Comparison of ENCODE assay signal across 23 mouse cellular contexts in genomic region chr16:30880682-30881081, GRCm38 (mm10).
"Had no signal": no experiment of that assay in that cellular context is flagged by ENCODE, and none has a peak within 500 bp of the region (broad histone marks: within the 10 kb centered on the region; RNA-seq: fewer than 3 reads in every experiment).

No protein-coding gene starts in this region.

- H3K4me3 ChIP-seq: heart, adult 2 months; heart, embryonic 13.5 days; heart, embryonic 15.5 days; hindbrain, embryonic 12.5 days; kidney, embryonic 15.5 days; limb, embryonic 12.5 days; limb, embryonic 15.5 days; liver, embryonic 13.5 days; liver, embryonic 15.5 days had no signal

- H3K9me3 ChIP-seq: heart, embryonic 13.5 days; heart, embryonic 15.5 days; hindbrain, embryonic 12.5 days; kidney, embryonic 15.5 days; limb, embryonic 12.5 days; limb, embryonic 15.5 days; liver, embryonic 13.5 days; liver, embryonic 15.5 days had no signal

- H3K27me3 ChIP-seq: heart, embryonic 13.5 days; heart, embryonic 15.5 days; hindbrain, embryonic 12.5 days; kidney, embryonic 15.5 days; liver, embryonic 13.5 days; liver, embryonic 15.5 days had no signal

- H3K4me2 ChIP-seq: heart, embryonic 11.5 days; heart, embryonic 13.5 days; heart, embryonic 15.5 days; hindbrain, embryonic 12.5 days; hindbrain, embryonic 14.5 days; kidney, embryonic 15.5 days; limb, embryonic 12.5 days; limb, embryonic 15.5 days; liver, embryonic 13.5 days; liver, embryonic 15.5 days had no signal

- ATAC-seq: hindbrain, embryonic 16.5 days; intestine, embryonic 16.5 days had no signal

- H3K27ac ChIP-seq: heart, adult 2 months; heart, embryonic 13.5 days; heart, embryonic 15.5 days; hindbrain, embryonic 12.5 days; hindbrain, embryonic 14.5 days; kidney, embryonic 15.5 days; kidney, postnatal 0 days; limb, embryonic 12.5 days; limb, embryonic 15.5 days; liver, embryonic 13.5 days; liver, embryonic 15.5 days had no signal

- H3K4me1 ChIP-seq: heart, embryonic 15.5 days; limb, embryonic 15.5 days; liver, embryonic 13.5 days had no signal

- H3K36me3 ChIP-seq: heart, embryonic 13.5 days; heart, embryonic 15.5 days; hindbrain, embryonic 12.5 days; kidney, embryonic 15.5 days; limb, embryonic 12.5 days; limb, embryonic 15.5 days; liver, embryonic 13.5 days; liver, embryonic 15.5 days had no signal

- H3K9ac ChIP-seq: heart, embryonic 13.5 days; heart, embryonic 15.5 days; hindbrain, embryonic 12.5 days; hindbrain, embryonic 14.5 days; kidney, embryonic 15.5 days; limb, embryonic 12.5 days; limb, embryonic 15.5 days; liver, embryonic 13.5 days; liver, embryonic 15.5 days had no signal

- DNase-seq: gastrocnemius, postnatal 14 days; gastrocnemius, postnatal 36 days; heart, adult 2 months; heart, postnatal 14 days; heart, postnatal 36 days; kidney, adult 11 months; kidney, postnatal 14 days; layer of hippocampus, adult 9-11 months; layer of hippocampus, postnatal 36 days; left cerebral cortex, postnatal 4 days; liver, embryonic 13.5 days had no signal
